Mouse (Mus musculus): ENCODE results near the gene Mphosph9.
A peak's percentile ranks its signal among the peaks of the same experiment; 100 is the strongest.
"Not testable (repeated sequence)": the region's sequence is repeated elsewhere in the genome, so short reads cannot be mapped to it uniquely, and the experiment has no call there.

Gene Mphosph9

GRCm38 (mm10) chr5:124236180-124236579 lies 91.6 kb downstream of the Mphosph9 start:
- no peak for DNase-seq (ENCODE audit: low spot score in 2 of 2)

- DNase-seq (ENCODE audit: low spot score in 2 of 2), result no peak
These were observed 93.0 kb downstream of the Mphosph9 start for GRCm38 (mm10) chr5:124234778-124235177.

DNA sequence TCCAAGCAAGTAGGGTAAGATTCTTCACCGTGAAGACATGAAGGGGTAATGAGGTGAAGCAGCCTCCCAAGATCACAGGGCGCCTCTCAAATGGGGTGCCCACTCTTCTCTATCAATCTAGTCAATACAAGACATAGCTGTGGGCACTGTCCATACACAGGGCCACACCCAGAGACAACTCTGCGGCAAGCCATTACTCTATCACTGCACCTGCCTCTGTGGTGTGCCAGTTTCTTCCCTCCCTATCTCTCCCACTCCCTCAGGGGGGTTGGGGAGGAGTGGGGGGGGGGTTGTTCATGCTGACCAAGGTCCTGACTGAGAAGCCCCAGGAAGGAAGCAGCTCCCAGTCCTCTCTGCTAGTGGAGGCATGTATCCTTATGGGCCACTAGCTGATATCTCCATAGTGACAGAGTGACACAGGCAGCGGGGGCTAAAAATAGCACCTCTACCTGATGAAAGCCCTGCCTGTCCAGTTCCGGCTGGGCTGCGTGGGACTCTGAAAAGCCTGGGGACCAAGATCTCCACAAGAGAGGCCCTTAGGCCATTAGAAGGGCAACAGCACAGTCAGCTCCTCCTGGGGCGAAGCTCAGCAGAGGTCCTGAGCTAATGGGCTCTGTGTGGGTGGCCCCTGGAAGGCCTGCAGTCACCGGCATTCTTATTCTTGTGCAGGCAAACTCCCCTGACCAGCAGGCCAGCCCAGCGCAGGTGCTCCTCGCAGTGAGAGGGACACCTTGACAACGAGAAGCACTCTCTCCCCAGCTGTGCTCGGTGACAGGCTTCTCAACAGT lies 93.7 kb downstream of the Mphosph9 start:
- no peak for DNase-seq (ENCODE audit: low spot score in 2 of 2)

- DNase-seq (ENCODE audit: low spot score in 2 of 2), result no peak
These were observed 94.7 kb downstream of the Mphosph9 start for GRCm38 (mm10) chr5:124233144-124233465.

GRCm38 (mm10) chr5:124232360-124233143 lies 95.2 kb downstream of the Mphosph9 start:
- no peak for DNase-seq (ENCODE audit: low spot score in 2 of 2)

DNA sequence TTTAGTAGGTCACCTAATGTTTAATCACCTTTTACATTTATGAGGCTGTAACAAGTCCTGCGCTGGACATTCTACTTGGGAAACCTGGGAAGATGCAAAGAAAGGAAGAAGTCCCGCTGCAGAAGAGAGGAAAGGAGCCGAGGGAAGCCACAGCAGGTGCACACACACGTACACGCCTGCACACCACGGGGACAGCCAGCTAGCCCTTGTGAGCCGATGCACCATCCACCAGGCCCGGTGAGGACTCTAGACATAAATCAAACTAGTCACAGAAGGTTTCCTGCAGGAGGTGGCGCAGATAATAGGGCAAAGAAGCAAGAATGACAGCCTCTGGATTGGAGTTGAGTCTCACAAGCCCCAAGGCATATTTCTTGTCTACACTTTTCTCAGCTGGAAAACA lies 97.3 kb downstream of the Mphosph9 start:
- no peak for DNase-seq (ENCODE audit: low spot score in 2 of 2)

GRCm38 (mm10) chr5:124227193-124227592 lies 100.6 kb downstream of the Mphosph9 start:
- no peak for DNase-seq (ENCODE audit: low spot score in 2 of 2)

DNA sequence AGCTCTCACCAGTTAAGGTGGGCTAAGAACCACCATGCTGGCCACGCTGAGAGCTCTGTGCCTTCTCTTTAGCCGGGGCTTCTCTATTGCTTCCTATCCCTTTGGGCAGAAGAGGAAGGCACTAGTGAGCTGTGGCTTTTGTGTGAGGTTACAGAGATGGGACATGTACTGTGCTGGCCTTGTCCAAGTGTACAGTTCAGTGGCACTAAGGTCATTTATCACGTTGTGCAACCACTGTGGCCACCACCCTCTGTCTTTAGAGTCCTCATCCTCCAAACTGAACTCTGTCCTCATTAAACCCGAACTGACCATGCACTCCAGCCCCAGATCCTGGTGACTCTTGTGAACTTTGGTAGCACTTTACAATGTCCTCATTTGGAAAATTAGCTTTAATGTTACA lies 101.3 kb downstream of the Mphosph9 start:
- no peak for DNase-seq (ENCODE audit: low spot score in 2 of 2)

DNA sequence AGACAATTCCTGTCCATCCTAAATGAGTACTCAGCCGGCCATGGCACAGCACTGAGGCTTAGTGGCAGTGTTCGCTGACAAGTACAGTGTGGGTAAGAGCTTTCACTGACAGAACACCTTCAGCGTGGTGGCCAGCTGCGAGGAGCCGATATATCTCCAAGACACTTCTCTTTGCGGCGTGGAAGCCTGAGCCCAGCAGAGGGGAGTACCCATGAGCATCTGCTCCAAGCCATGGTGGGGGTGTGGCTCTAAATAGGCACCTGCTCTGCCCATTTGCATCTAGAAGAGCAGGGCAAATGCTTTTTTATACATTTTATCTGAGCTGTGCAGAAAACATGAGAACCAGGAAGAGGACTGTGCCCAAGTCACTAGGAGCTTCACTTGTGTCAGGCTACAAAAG lies 101.9 kb downstream of the Mphosph9 start:
- no peak for DNase-seq (ENCODE audit: low spot score in 2 of 2)

DNA sequence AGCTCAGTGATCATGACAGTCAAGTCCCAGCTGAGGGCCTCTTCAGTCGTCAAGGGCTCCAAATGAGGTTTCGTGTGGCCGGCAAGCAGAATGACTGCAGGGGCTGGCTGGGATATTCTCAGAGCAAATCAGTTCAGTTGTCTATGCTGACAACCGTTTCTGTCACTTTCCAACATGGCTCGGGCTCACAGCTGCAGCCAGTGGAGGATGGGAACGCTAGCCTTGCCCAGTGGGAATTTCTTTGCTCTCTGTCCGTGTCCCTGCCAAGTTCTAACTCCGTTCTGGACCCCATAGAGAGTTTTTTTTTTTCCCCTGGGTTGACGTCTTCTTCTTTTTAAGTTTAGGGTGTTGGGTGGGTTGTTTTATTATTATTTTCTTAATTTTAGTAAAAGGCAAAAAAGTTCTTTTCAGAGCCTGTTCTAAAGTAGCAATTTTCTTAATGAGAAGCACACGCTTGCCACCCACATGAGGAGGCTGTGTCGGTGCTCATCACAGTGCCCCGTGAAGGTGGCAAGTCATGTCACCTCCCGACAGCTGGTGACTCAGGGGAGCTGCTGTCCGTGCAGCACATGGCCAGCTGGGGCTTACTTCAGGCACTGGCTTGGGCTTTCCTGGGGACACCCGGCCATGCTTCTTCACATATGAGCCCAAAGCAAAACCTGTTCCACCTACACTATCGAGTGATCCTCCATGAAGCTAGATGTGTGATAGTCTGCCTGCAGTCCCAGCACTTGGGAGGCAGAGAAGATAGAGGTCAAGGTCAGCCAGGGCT lies 103.3 kb downstream of the Mphosph9 start:
- no peak for DNase-seq (ENCODE audit: low spot score in 2 of 2)

GRCm38 (mm10) chr5:124223574-124223973 lies 104.2 kb downstream of the Mphosph9 start:
- DNase-seq (ENCODE audit: low spot score in 2 of 2), result no peak

- no peak for DNase-seq (ENCODE audit: low spot score in 2 of 2)
These were observed 105.1 kb downstream of the Mphosph9 start for GRCm38 (mm10) chr5:124222696-124223095.

DNA sequence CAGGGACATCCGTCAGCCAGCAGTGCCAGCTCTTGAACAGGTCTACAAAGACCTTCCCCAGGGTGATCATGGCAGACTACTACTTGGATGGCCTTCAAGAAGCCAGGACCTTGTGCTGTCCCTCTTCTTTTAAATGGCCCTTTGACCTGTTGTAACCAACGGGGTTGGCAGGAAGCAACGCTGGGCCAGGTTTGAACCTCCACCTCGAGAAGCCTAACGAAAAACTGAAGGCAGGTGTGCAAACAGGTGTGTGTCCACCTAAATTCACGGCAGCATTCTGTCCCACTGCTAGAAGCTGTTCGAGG lies 106.1 kb downstream of the Mphosph9 start:
- no peak for DNase-seq (ENCODE audit: low spot score in 2 of 2)

DNA sequence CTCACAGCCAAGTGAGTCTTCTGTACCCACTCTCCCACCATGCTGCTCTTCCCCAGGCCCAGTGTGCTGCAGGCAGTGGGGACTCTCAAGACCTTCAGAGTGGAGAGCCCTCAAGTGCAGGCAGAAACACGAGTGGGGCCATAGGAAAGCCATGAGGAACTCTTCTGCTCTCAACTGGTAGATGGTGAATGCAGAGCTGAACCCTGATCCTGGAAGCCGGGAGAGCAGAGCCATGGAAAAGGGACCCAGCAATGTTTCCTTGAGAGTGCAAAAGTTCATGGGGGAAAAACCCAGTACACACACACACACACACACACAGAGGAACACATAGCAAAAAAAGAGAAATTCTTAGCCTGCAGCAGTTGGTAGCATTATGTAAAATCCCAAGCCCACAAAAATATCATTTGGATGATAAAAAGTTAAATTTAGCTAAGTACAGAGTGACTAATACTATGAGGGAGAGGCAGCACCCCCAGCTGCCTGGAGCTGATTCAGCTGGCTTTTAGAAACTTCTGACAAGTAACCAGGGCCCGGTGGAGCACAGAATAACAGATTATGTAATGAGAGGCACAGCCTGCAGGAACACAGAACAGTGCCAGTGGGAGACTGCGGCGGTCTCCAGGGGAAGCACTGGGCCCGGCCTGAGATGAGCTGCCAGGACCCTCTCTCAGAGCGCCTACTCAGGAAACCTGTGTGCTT lies 106.6 kb downstream of the Mphosph9 start:
- DNase-seq (ENCODE audit: low spot score in 2 of 2), result peak; percentile 71 to 86

GRCm38 (mm10) chr5:124220551-124220950 lies 107.2 kb downstream of the Mphosph9 start:
- DNase-seq (ENCODE audit: low spot score in 2 of 2), result no peak

DNA sequence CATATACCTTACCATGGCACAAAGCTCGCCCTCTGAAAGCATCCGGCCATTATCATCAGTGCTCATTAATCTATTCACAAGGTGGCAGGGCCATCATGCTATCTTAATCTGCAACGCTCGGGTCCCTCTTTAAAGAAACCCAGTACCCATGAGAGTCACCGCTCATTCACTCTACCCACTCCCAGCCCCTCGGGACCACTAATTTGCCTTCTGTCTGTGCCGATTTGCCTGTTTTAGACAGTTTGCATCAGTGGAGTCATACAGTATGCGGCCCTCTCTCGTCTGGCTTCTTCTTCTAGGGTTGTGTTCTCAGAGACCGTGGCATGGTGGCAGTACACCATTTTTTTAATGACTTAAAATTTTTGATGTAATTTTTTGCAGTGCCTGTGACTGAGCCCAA lies 108.3 kb downstream of the Mphosph9 start:
- no peak for DNase-seq (ENCODE audit: low spot score in 2 of 2)

DNA sequence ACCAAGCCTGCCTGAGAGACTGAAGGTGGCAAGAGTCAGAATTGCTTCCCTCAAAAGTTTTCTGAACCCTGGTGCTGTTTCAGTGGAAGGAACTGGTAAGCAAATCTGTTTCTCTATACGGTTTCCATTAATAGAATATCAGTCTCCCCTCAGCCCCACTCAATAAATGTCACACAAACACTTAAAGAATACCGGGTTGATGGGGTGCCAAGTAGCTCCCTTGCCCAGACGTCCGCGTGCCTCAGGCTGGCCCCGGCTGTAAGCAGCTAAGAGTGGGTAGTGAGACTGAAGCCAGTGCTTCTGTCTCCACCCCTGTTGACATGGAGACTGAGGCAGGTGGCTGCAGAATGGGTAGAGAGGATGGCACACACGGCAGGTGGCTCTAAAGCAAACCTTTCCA lies 108.8 kb downstream of the Mphosph9 start:
- no peak for DNase-seq (ENCODE audit: low spot score in 2 of 2)

DNA sequence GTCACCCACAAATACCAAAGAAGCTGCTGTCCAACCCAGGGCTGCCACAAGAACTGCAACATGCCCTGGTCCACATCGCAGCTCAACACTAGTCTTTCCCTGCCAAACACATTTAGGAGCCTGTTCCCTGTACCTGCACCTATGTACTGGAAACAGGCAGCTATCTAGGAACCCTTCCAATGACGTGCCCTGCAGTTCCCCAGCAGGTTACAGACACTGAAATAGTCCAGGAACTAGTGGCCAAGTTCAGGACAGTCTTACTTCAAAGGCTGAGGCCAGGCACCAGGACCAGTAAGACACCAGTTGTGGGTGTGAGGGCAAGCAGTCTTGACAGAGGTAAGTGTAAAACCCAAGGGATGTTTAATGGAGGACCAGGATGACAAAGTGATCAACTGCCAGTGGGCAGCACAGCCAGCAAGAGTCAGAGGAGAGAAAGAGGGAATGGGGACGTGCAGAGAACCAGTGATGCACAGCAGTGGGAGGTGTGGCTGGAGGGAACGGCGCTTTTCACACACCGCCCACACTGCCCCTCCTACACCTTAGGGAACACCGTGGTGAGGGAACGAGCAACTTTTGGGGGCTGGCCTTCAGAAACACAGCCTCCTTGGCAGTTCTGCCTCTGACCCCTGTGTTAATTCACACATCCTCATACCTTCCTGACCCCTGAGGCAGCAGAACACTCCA lies 110.1 kb downstream of the Mphosph9 start:
- DNase-seq (ENCODE audit: low spot score in 2 of 2), result no peak

DNA sequence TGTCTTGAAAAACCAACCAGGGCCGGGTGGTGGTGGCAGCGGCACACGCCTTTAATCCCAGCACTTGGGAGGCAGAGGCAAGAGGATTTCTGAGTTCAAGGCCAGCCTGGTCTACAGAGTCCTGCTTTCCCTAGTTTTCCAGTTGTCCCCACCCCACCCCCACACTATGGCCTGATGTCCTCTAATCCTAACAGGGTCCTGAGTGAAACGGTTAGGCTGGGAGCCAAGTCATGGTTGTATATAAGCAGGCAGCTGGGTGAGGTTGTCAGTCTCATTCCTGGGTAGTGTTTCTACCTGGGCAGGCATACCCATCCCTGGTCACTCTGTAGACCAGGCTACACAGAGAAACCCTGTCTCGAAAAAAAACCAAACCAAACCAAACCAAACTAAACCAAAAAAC lies 110.7 kb downstream of the Mphosph9 start:
- DNase-seq (ENCODE audit: low spot score in 2 of 2), result not testable (repeated sequence)

DNA sequence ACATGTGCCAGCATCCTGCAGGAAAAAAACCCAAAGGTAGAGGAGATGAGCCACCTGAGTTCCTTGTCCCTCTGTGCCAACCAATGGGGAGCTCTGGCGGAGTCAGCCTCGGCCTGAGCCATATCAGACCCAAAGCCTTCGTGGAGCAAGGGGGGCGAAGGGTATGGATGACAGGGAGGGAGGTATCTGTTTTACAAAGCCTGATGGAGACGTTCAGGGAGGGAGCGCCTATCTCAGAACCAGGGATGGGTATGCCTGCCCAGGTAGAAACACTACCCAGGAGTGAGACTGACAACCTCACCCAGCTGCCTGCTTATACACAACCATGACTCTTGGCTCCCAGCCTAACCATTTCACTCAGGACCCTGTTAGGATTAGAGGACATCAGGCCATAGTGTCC lies 111.4 kb downstream of the Mphosph9 start:
- DNase-seq (ENCODE audit: low spot score in 2 of 2), result no peak

DNA sequence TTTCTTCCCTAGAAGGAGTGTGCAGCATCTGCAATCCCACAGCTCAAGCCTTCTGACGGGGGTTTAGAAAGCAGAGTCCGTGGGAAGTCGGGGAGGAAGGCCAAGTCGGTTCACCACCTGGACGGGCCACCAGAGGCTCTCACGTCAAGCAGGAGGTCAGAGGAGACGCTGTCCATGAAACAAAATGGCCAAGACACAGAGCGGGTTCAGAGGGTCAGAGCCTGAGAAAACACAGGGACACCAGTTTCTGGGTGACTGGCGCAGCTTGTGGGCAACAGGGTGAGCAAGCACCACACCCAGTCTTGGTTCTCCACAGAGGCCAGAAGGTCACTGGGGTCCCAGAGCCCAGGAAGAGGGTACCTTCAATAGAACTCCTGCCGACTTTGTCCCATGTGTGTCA lies 112.1 kb downstream of the Mphosph9 start:
- no peak for DNase-seq (ENCODE audit: low spot score in 2 of 2)
